15 mouse cellular contexts compared by ENCODE assay signal in the genomic region with DNA sequence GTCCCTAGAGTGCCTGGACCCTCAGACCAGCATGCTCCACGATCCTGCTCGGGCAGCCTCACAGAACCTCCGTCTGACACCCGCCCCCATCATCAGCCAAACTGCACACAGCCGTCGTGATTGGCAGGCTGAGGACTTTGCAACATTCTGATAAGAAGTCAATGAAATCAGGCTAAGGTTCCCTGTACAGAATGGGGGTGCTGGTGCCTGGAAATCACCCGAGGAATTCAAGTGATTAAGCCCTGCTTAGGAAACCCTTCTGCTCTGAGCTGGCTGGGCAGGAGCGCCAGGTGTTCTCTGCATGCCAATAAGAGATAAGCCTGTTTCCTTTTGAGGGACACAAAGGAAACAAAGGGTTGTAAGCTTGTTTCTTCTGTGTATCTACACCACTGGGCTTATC.
DNase-seq lines count a peak whose midpoint lies in the region; ATAC-seq and TF ChIP-seq lines count a peak whose summit lies in the region.
"Had no signal": no experiment of that assay in that cellular context is flagged by ENCODE, and none has a peak within 500 bp of the region (broad histone marks: within the 10 kb centered on the region; RNA-seq: fewer than 3 reads in every experiment).

No protein-coding gene starts in this region.

- no peak for TF ChIP-seq EP300 in heart, adult 2 months (IDR thresholded peaks at IDR 0.05; ENCODE audit: insufficient read depth, low read depth, low read length)

- no peak for TF ChIP-seq CTCF in heart, adult 2 months (IDR thresholded peaks at IDR 0.05)
- TF ChIP-seq CTCF in brain, embryonic 14.5 days (IDR thresholded peaks at IDR 0.05; ENCODE audit: borderline replicate concordance, extremely low read depth, insufficient read depth, insufficient read length): no peak
- no peak for TF ChIP-seq CTCF in small intestine, adult 2 months (IDR thresholded peaks at IDR 0.05; ENCODE audit: extremely low read depth, insufficient read length, insufficient replicate concordance, low read depth, low read length)

- H3K9me3 ChIP-seq in heart, embryonic 14.5 days (ENCODE audit: control insufficient read depth, low read length): no peaks in the 10 kb centered on the region
- H3K9me3 ChIP-seq in liver, embryonic 11.5 days (ENCODE audit: control insufficient read depth, low read length): no peaks in the 10 kb centered on the region
- H3K9me3 ChIP-seq: hindbrain, embryonic 13.5 days; limb, embryonic 10.5 days had no signal

- peak overlapping the region; percentile 25; the same call in 1 of the 2 replicates for H3K9ac ChIP-seq in heart, embryonic 14.5 days (ENCODE audit: low read length)
- H3K9ac ChIP-seq in heart, adult 2 months (ENCODE audit: low read depth, low read length): no peak overlapping the region
- no peak overlapping the region for H3K9ac ChIP-seq in liver, embryonic 11.5 days (ENCODE audit: low read depth, low read length)
- H3K9ac ChIP-seq: hindbrain, embryonic 13.5 days had no signal

- H3K4me1 ChIP-seq in heart, embryonic 14.5 days (ENCODE audit: control insufficient read depth in 2 of 2, insufficient read depth in 2 of 2, low read length in 2 of 2): peaks cover 27 to 35% of the 10 kb centered on the region in 2 experiments
- peaks cover 10% of the 10 kb centered on the region; the same call in 1 of the 2 replicates for H3K4me1 ChIP-seq in heart, adult 2 months (ENCODE audit: control insufficient read depth, insufficient read depth, low read length)
- H3K4me1 ChIP-seq in liver, embryonic 11.5 days (replicated peaks; ENCODE audit: control insufficient read depth, insufficient read depth, low read length): peaks cover 18% of the 10 kb centered on the region
- H3K4me1 ChIP-seq in small intestine, adult 2 months (ENCODE audit: control insufficient read depth, insufficient read depth, insufficient read length, low read length): peaks cover 58% of the 10 kb centered on the region

- WGBS in heart, embryonic 14.5 days: 6% methylated on average over 8 of the region's 8 CpGs
- WGBS in heart, adult 2 months: 16% methylated on average over 8 of the region's 8 CpGs
- 9% methylated on average over 8 of the region's 8 CpGs for WGBS in liver, embryonic 11.5 days
- WGBS in small intestine, adult 2 months: 14% methylated on average over 8 of the region's 8 CpGs

- peak overlapping the region; percentile 24 for H3K4me2 ChIP-seq in heart, embryonic 14.5 days (ENCODE audit: low read length)
- H3K4me2 ChIP-seq in liver, embryonic 11.5 days: peak overlapping the region; percentile 24
- H3K4me2 ChIP-seq: hindbrain, embryonic 13.5 days had no signal

- no peaks in the 10 kb centered on the region for H3K36me3 ChIP-seq in heart, embryonic 14.5 days (ENCODE audit: control insufficient read depth, insufficient read depth, low read length)
- no peaks in the 10 kb centered on the region for H3K36me3 ChIP-seq in heart, adult 2 months (ENCODE audit: control insufficient read depth, insufficient read depth, low read length)
- no peaks in the 10 kb centered on the region for H3K36me3 ChIP-seq in liver, embryonic 11.5 days (ENCODE audit: control insufficient read depth, insufficient read depth, low read length)
- no peaks in the 10 kb centered on the region for H3K36me3 ChIP-seq in small intestine, adult 2 months (ENCODE audit: control insufficient read depth, insufficient read depth, low read length)
- H3K36me3 ChIP-seq: hindbrain, embryonic 13.5 days; limb, embryonic 10.5 days had no signal

- no peaks in the 10 kb centered on the region for H3K27me3 ChIP-seq in heart, embryonic 14.5 days (ENCODE audit: control insufficient read depth, insufficient read depth, low read length)
- H3K27me3 ChIP-seq in heart, adult 2 months (ENCODE audit: control insufficient read depth, insufficient read depth, low read length): no peaks in the 10 kb centered on the region
- peaks cover 29% of the 10 kb centered on the region for H3K27me3 ChIP-seq in liver, embryonic 11.5 days (replicated peaks; ENCODE audit: control insufficient read depth, insufficient read depth, low read length)
- H3K27me3 ChIP-seq in small intestine, adult 2 months (ENCODE audit: control insufficient read depth, insufficient read depth, low read length): no peaks in the 10 kb centered on the region
- H3K27me3 ChIP-seq: hindbrain, embryonic 13.5 days had no signal

- TF ChIP-seq POLR2A in heart, adult 2 months (IDR thresholded peaks at IDR 0.05; ENCODE audit: insufficient read depth, low read depth, low read length): no peak
- no peak for TF ChIP-seq POLR2A in brain, embryonic 14.5 days (IDR thresholded peaks at IDR 0.05; ENCODE audit: borderline replicate concordance, extremely low read depth, insufficient read depth, insufficient read length, poor library complexity, severe bottlenecking)
- no peak for TF ChIP-seq POLR2A in small intestine, adult 2 months (IDR thresholded peaks at IDR 0.05; ENCODE audit: low read depth, low read length)

- ATAC-seq in heart, embryonic 14.5 days (ENCODE audit: insufficient number of reproducible peaks, insufficient read depth, low FRiP score, low read depth): no peak
- ATAC-seq in liver, embryonic 11.5 days (replicated peaks; ENCODE audit: low FRiP score): peak; percentile 59

- DNase-seq in heart, adult 2 months: no peak
- peak; percentile 48 for DNase-seq in brain, embryonic 14.5 days (ENCODE audit: low read depth)
- DNase-seq in liver, embryonic 11.5 days (ENCODE audit: low spot score): no peak
- DNase-seq in adipocyte (ENCODE audit: low spot score): no peak
- DNase-seq in kidney, postnatal 14 days: no peak
- no peak for DNase-seq in retina, embryonic 14.5 days (ENCODE audit: low spot score)
- DNase-seq: adrenal gland, postnatal 14 days; cerebellum, adult 8-10 months; gastrocnemius, adult 2 months; lung, postnatal 10 days; right cerebral cortex, postnatal 4 days had no signal

- H3K79me2 ChIP-seq in heart, adult 2 months (replicated peaks; ENCODE audit: control insufficient read depth, insufficient read depth, low read length): no peaks in the 10 kb centered on the region

- intact Hi-C loops in heart, adult 2 months (cut with DNase I): no loop called here

- H3K27ac ChIP-seq in heart, embryonic 14.5 days (replicated peaks in 1 of 2; ENCODE audit: control insufficient read depth in 1 of 2, insufficient read depth in 1 of 2, low read depth in 2 of 2, low read length in 2 of 2): no peak overlapping the region
- H3K27ac ChIP-seq in heart, adult 2 months: no peak overlapping the region
- H3K27ac ChIP-seq in liver, embryonic 11.5 days (ENCODE audit: low read depth, low read length): no peak overlapping the region
- peak overlapping the region; percentile 95 for H3K27ac ChIP-seq in small intestine, adult 2 months (ENCODE audit: insufficient read depth, low read depth, low read length)
- H3K27ac ChIP-seq: gastrocnemius, adult 2 months; hindbrain, embryonic 13.5 days; limb, embryonic 10.5 days had no signal

- H3K4me3 ChIP-seq in heart, embryonic 14.5 days (ENCODE audit: control insufficient read depth in 1 of 2, insufficient read depth in 1 of 2, low read depth in 1 of 2, low read length in 2 of 2): no peak overlapping the region
- no peak overlapping the region for H3K4me3 ChIP-seq in heart, adult 2 months
- H3K4me3 ChIP-seq in liver, embryonic 11.5 days (ENCODE audit: low read depth, low read length): no peak overlapping the region
- H3K4me3 ChIP-seq in small intestine, adult 2 months (ENCODE audit: low read depth, low read length): no peak overlapping the region
- H3K4me3 ChIP-seq: gastrocnemius, adult 2 months; hindbrain, embryonic 13.5 days; limb, embryonic 10.5 days had no signal
